Mouse (Mus musculus): ENCODE results near the gene Pex5l.

Pex5l gene

GRCm38 (mm10) chr3:33142901-33143461 lies at the start of gene Pex5l:
TSS of gene Pex5l (minus strand) at chr3:33143247.
- ATAC-seq (ENCODE audit: insufficient number of reproducible peaks, low FRiP score, low TSS enrichment), result peak; percentile 88

GRCm38 (mm10) chr3:33165186-33165585 lies 22.1 kb upstream of the Pex5l start:
- no peak for ATAC-seq (ENCODE audit: insufficient number of reproducible peaks, low FRiP score, low TSS enrichment)

- no peak for ATAC-seq (ENCODE audit: insufficient number of reproducible peaks, low FRiP score, low TSS enrichment)
Measured at GRCm38 (mm10) chr3:33163821-33164220, 20.8 kb upstream of the Pex5l start.

GRCm38 (mm10) chr3:33143592-33143991 lies 545 bp upstream of the Pex5l start:
- no peak for ATAC-seq (ENCODE audit: insufficient number of reproducible peaks, low FRiP score, low TSS enrichment)

GRCm38 (mm10) chr3:33142398-33142797 lies 649 bp downstream of the Pex5l start:
- ATAC-seq (ENCODE audit: insufficient number of reproducible peaks, low FRiP score, low TSS enrichment), result no peak; the same call in 1 of the 2 replicates

- ATAC-seq (ENCODE audit: insufficient number of reproducible peaks, low FRiP score, low TSS enrichment), result no peak
Measured at GRCm38 (mm10) chr3:33129944-33130343, 13.1 kb downstream of the Pex5l start.

GRCm38 (mm10) chr3:33124796-33125195 lies 18.3 kb downstream of the Pex5l start:
- ATAC-seq (ENCODE audit: insufficient number of reproducible peaks, low FRiP score, low TSS enrichment), result no peak

- no peak for ATAC-seq (ENCODE audit: insufficient number of reproducible peaks, low FRiP score, low TSS enrichment)
Measured at GRCm38 (mm10) chr3:33105785-33106184, 37.3 kb downstream of the Pex5l start.

GRCm38 (mm10) chr3:33103501-33103900 lies 39.5 kb downstream of the Pex5l start:
- ATAC-seq (ENCODE audit: insufficient number of reproducible peaks, low FRiP score, low TSS enrichment), result no peak

- no peak for ATAC-seq (ENCODE audit: insufficient number of reproducible peaks, low FRiP score, low TSS enrichment)
Measured at GRCm38 (mm10) chr3:33098550-33099295, 44.3 kb downstream of the Pex5l start.

- no peak for ATAC-seq (ENCODE audit: insufficient number of reproducible peaks, low FRiP score, low TSS enrichment)
Measured at GRCm38 (mm10) chr3:33093646-33094045, 49.4 kb downstream of the Pex5l start.

GRCm38 (mm10) chr3:33090001-33090400 lies 53.0 kb downstream of the Pex5l start:
- ATAC-seq (ENCODE audit: insufficient number of reproducible peaks, low FRiP score, low TSS enrichment), result no peak

- no peak for ATAC-seq (ENCODE audit: insufficient number of reproducible peaks, low FRiP score, low TSS enrichment)
Measured at GRCm38 (mm10) chr3:33089470-33089869, 53.6 kb downstream of the Pex5l start.

GRCm38 (mm10) chr3:33088276-33088675 lies 54.8 kb downstream of the Pex5l start:
- ATAC-seq (ENCODE audit: insufficient number of reproducible peaks, low FRiP score, low TSS enrichment), result no peak

GRCm38 (mm10) chr3:33082806-33083338 lies 60.2 kb downstream of the Pex5l start:
- no peak for ATAC-seq (ENCODE audit: insufficient number of reproducible peaks, low FRiP score, low TSS enrichment)

- ATAC-seq (ENCODE audit: insufficient number of reproducible peaks, low FRiP score, low TSS enrichment), result no peak
Measured at GRCm38 (mm10) chr3:33081793-33082192, 61.3 kb downstream of the Pex5l start.

GRCm38 (mm10) chr3:33079658-33080057 lies 63.4 kb downstream of the Pex5l start:
- no peak for ATAC-seq (ENCODE audit: insufficient number of reproducible peaks, low FRiP score, low TSS enrichment)

- ATAC-seq (ENCODE audit: insufficient number of reproducible peaks, low FRiP score, low TSS enrichment), result no peak
Measured at GRCm38 (mm10) chr3:33079171-33079570, 63.9 kb downstream of the Pex5l start.

- ATAC-seq (ENCODE audit: insufficient number of reproducible peaks, low FRiP score, low TSS enrichment), result no peak
Measured at GRCm38 (mm10) chr3:33075696-33076095, 67.4 kb downstream of the Pex5l start.

- ATAC-seq (ENCODE audit: insufficient number of reproducible peaks, low FRiP score, low TSS enrichment), result no peak
Measured at GRCm38 (mm10) chr3:33074266-33074981, 68.6 kb downstream of the Pex5l start.

GRCm38 (mm10) chr3:33073905-33074265 lies 69.2 kb downstream of the Pex5l start:
- ATAC-seq (ENCODE audit: insufficient number of reproducible peaks, low FRiP score, low TSS enrichment), result no peak
